Mouse (Mus musculus) layer of hippocampus, adult 11-12 months (tissue): Measurements from ENCODE around the gene Gm7903.
"Not testable (repeated sequence)": the region's sequence is repeated elsewhere in the genome, so short reads cannot be mapped to it uniquely, and the experiment has no call there.

Experiments
- DNase-seq: peaks from one replicate; pipeline ENCODE4 v3.0.0; 2022; ENCODE audit warnings: low spot score

Gene Gm7903

DNA sequence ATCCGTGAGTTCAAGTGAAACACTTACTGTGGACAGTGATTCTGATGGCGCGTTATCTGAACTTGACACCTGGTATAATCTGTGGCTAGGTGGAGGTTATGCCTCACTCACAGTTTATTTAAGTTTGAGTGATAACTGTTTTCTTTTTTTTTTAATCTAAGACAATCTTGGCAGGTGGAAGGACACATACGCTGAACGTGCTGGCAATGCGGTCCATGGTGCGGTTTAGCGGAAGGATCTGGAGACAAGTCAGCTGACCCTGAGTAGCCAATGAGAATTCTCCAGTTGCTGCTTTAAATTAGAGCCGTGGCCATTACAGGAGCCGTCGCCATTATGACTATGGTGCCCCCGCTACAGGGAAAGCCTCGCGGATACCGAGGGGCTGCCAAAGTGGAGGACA is at the start of gene Gm7903:
Gene Gm7903 (plus strand): TSS at position 301 of the 400 bp plus-strand sequence.
- DNase-seq: not testable (repeated sequence)

DNA sequence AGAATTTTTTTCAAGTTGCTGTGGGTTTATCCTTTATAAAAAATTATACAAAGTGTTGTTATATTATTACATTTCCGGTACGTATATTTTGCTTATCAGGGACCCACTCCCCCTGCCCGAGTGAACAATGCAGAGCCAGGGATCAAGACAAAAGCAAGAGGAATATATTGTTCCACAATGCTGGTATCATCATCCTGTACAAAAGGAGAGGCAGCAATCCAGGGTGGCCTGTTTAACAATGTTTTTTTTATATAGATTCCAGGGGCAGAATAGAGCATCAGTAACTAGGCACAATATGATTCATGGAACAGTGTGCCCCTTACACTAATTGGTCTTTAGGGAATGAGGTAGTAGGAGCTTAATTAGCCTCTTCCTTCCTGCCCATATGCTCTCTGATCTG is 30.1 kb upstream of the Gm7903 start:
- DNase-seq: not testable (repeated sequence)

DNA sequence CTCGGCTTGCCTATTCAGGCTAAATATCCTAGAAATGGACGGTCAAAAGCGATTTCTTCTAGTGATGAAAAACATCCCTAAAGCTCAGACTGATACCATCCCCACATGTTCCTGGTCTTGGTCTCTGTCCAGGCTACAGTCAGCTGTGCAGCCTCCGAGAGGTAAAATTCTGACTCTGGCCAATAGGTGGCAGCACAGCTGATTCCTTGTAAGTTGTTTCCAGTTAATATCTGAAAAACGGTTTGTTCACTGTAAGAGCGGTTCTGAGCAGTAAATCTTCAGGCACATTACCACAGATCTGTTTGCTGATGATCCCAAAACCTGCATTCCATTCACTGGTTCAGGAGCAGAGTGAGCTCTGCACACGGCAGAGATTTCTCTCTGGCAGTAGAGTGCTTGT is 12.4 kb upstream of the Gm7903 start:
- not testable (repeated sequence) for DNase-seq

- DNase-seq: not testable (repeated sequence)
These were observed 11.8 kb upstream of the Gm7903 start for GRCm38 (mm10) chrX:135421824-135422223.

GRCm38 (mm10) chrX:135422473-135422872 is 11.2 kb upstream of the Gm7903 start:
- not testable (repeated sequence) for DNase-seq

- DNase-seq: not testable (repeated sequence)
These were observed 30.5 kb downstream of the Gm7903 start for GRCm38 (mm10) chrX:135464160-135464559.

GRCm38 (mm10) chrX:135481902-135482301 is 48.3 kb downstream of the Gm7903 start:
- DNase-seq: not testable (repeated sequence)

- not testable (repeated sequence) for DNase-seq
These were observed 49.5 kb downstream of the Gm7903 start for GRCm38 (mm10) chrX:135483183-135483582.
